In the genomic region with DNA sequence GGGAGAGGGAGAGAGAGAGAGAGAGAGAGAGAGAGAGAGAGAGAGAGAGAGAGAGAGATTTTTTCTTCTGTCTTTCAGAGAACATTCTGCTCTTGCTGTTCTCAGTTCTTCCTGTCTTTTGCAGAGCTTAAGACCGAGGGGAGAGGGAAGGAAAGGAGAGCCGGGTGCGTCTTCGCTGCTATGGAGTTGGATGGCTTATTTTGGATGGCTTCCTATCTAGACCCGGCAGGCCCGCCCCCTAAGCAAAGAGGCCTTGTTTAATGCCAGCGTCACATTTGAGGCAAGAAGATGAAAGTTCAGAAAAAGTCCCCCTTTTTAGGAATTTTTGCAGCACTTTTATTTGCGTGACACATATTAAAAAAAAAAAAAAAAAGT, we compare ENCODE assay signal across 8 mouse cellular contexts. TPM values are rescaled to one million over a fixed set of nuclear protein-coding genes. Genes with fewer than 3 reads are reported as not detected.
DNase-seq lines count a peak whose midpoint lies in the region; ATAC-seq and TF ChIP-seq lines count a peak whose summit lies in the region.

No protein-coding gene starts in this region.

- H3K36me3 ChIP-seq in liver, embryonic 12.5 days = no peaks in the 10 kb centered on the region
- no peaks in the 10 kb centered on the region for H3K36me3 ChIP-seq in neural tube, embryonic 12.5 days

- peak overlapping the region; percentile 63 for H3K9ac ChIP-seq in liver, embryonic 12.5 days
- H3K9ac ChIP-seq in neural tube, embryonic 12.5 days = peak overlapping the region; percentile 52

- DNase-seq in heart, adult 11 months = peak; percentile 97
- no peak for DNase-seq in heart, postnatal 10 days
- DNase-seq in heart, postnatal 4 days = peak; percentile 58
- no peak for DNase-seq in layer of hippocampus, postnatal 25 days (ENCODE audit: extremely low spot score in 1 of 2, low spot score in 1 of 2)
- no peak for DNase-seq in gastrocnemius, postnatal 14 days

- H3K4me2 ChIP-seq in liver, embryonic 12.5 days = peak overlapping the region; percentile 83
- H3K4me2 ChIP-seq in neural tube, embryonic 12.5 days (replicated peaks) = peak overlapping the region; percentile 61

- ATAC-seq in liver, embryonic 12.5 days = no peak
- ATAC-seq in neural tube, embryonic 12.5 days (ENCODE audit: low FRiP score, low read depth) = no peak

- no peak for TF ChIP-seq CTCF in cortical plate, adult 2 months (IDR thresholded peaks at IDR 0.05; ENCODE audit: extremely low read depth, insufficient read depth, low read length)

- intact Hi-C loops in heart, postnatal 10 days (cut with DNase I) = loop anchor here (2.0 to 10.0 kb wide), 4 partner anchors 97 to 401 kb away; a partner anchor contains a TSS
- intact Hi-C loops in gastrocnemius, postnatal 14 days (cut with DNase I; ENCODE audit: low total_unique reads) = loop anchor here (10.0 kb wide), 1 partner anchor 389 kb away; no protein-coding TSS in a partner anchor

- peaks cover 11% of the 10 kb centered on the region for H3K4me1 ChIP-seq in cortical plate, adult 2 months (ENCODE audit: control insufficient read depth, insufficient read depth, low read length)
- H3K4me1 ChIP-seq in liver, embryonic 12.5 days = peaks cover 55% of the 10 kb centered on the region
- peaks cover 32% of the 10 kb centered on the region for H3K4me1 ChIP-seq in neural tube, embryonic 12.5 days

- TF ChIP-seq POLR2A in cortical plate, adult 2 months (IDR thresholded peaks at IDR 0.05; ENCODE audit: extremely low read depth, insufficient read depth, low read length) = peak; percentile 42; the same call in 1 of the 2 replicates

- no peaks in the 10 kb centered on the region for H3K9me3 ChIP-seq in liver, embryonic 12.5 days (replicated peaks)
- no peaks in the 10 kb centered on the region for H3K9me3 ChIP-seq in neural tube, embryonic 12.5 days

- peak overlapping the region; percentile 66 for H3K27ac ChIP-seq in cortical plate, adult 2 months (ENCODE audit: insufficient read depth, low read length)
- H3K27ac ChIP-seq in liver, embryonic 12.5 days = peak overlapping the region; percentile 40; the same call in 1 of the 2 replicates
- H3K27ac ChIP-seq in neural tube, embryonic 12.5 days = 0 out of 2 replicates have a peak overlapping the region, but pooled peaks have one; percentile 59

- H3K27me3 ChIP-seq in liver, embryonic 12.5 days (replicated peaks) = peaks cover 4% of the 10 kb centered on the region; the same call in 1 of the 2 replicates
- no peaks in the 10 kb centered on the region for H3K27me3 ChIP-seq in neural tube, embryonic 12.5 days (replicated peaks)

- peak overlapping the region; percentile 32; the same call in 1 of the 2 replicates for H3K4me3 ChIP-seq in cortical plate, adult 2 months (ENCODE audit: insufficient read depth, low read length)
- peak overlapping the region; percentile 51 for H3K4me3 ChIP-seq in liver, embryonic 12.5 days
- no peak overlapping the region for H3K4me3 ChIP-seq in neural tube, embryonic 12.5 days

- WGBS in liver, embryonic 12.5 days (ENCODE audit: insufficient replicate concordance) = 12% methylated on average over 8 of the region's 8 CpGs
- WGBS in neural tube, embryonic 12.5 days = 18% methylated on average over 8 of the region's 8 CpGs

RNA-seq across cellular contexts. Expression of a gene that starts 30.0 kb away (rescaled TPM):
- total RNA-seq in heart, postnatal 10 days (2021) = 100 to 1,000 TPM; 124 to 128 TPM
- 79.6 and 87.3 TPM in 2 replicates for polyA plus RNA-seq in cortical plate, adult 2 months (2012; rRNA removed)
- total RNA-seq in heart, postnatal 4 days (2021) = 100 to 1,000 TPM; 141 to 154 TPM
- 52.4 and 56.6 TPM in 2 replicates for polyA plus RNA-seq in liver, embryonic 12.5 days (2016; fragmentation: Nextera tagmentation; extraction: Ambion mirVana)
- 72.5 and 78.5 TPM in 2 replicates for polyA plus RNA-seq in neural tube, embryonic 12.5 days (2016; fragmentation: Nextera tagmentation; extraction: Ambion mirVana)
- 10 to 100 TPM; 77.3 to 82.8 TPM for total RNA-seq in layer of hippocampus, postnatal 25 days (2021)
- total RNA-seq in gastrocnemius, postnatal 14 days (2021) = 100 to 1,000 TPM; 142 to 157 TPM

Comparison
In these comparisons a context has a peak if more than half of its experiments do, and no peak if none do; other contexts are left out.
1. DNase-seq: peak in heart, adult 11 months (single experiment) and heart, postnatal 4 days (single experiment); none in heart, postnatal 10 days (0 of 2), layer of hippocampus, postnatal 25 days (0 of 2) and gastrocnemius, postnatal 14 days (single experiment).
2. Peak in every context shown above with its lines, with median percentiles within 50 percentile points of each other: H3K27ac ChIP-seq.